Comparison of ENCODE assay signal across 9 mouse cellular contexts in genomic region chr7:29211013-29211412, GRCm38 (mm10). TPM values are rescaled to one million over a fixed set of nuclear protein-coding genes. Genes with fewer than 3 reads are reported as not detected.
DNase-seq lines count a peak whose midpoint lies in the region; ATAC-seq and TF ChIP-seq lines count a peak whose summit lies in the region.
"Not testable (repeated sequence)": the region's sequence is repeated elsewhere in the genome, so short reads cannot be mapped to it uniquely, and the experiment has no call there.
"Had no signal": no experiment of that assay in that cellular context is flagged by ENCODE, and none has a peak within 500 bp of the region (broad histone marks: within the 10 kb centered on the region; RNA-seq: fewer than 3 reads in every experiment).

No protein-coding gene starts in this region.

- peak overlapping the region; percentile 83 for H3K27ac ChIP-seq in brown adipose tissue, adult 24 weeks (replicated peaks; ENCODE audit: low read depth, low read length)
- H3K27ac ChIP-seq in forebrain, embryonic 14.5 days (ENCODE audit: low read depth, low read length); midbrain, postnatal 0 days (ENCODE audit: low read depth, low read length): not testable (repeated sequence)
- peak overlapping the region; percentile 86 for H3K27ac ChIP-seq in kidney, postnatal 0 days
- peak overlapping the region; percentile 71; the same call in 1 of the 2 replicates for H3K27ac ChIP-seq in liver, embryonic 16.5 days (ENCODE audit: low read length)
- peak overlapping the region; percentile 63; the same call in 1 of the 2 replicates for H3K27ac ChIP-seq in stomach, embryonic 14.5 days (ENCODE audit: low read length)

- H3K4me1 ChIP-seq in brown adipose tissue, adult 24 weeks (ENCODE audit: control insufficient read depth, insufficient read depth, insufficient read length, low read length); forebrain, embryonic 14.5 days (ENCODE audit: control insufficient read depth, insufficient read depth, low read length); kidney, postnatal 0 days (replicated peaks; ENCODE audit: insufficient read depth, low read length); liver, embryonic 16.5 days (ENCODE audit: control insufficient read depth, low read depth, low read length); midbrain, postnatal 0 days (ENCODE audit: insufficient read depth, low read length); stomach, embryonic 14.5 days (ENCODE audit: control insufficient read depth, insufficient read depth, low read length): not testable (repeated sequence)

- not testable (repeated sequence) for ATAC-seq in forebrain, embryonic 14.5 days; midbrain, postnatal 0 days (ENCODE audit: low FRiP score); stomach, embryonic 14.5 days (ENCODE audit: insufficient number of reproducible peaks, insufficient read depth, low FRiP score, low read depth)
- peak; percentile 47 for ATAC-seq in kidney, postnatal 0 days (replicated peaks; ENCODE audit: low FRiP score, low read depth)
- peak; percentile 61 for ATAC-seq in liver, embryonic 16.5 days (ENCODE audit: low read depth)

- peak overlapping the region; percentile 68 for H3K4me3 ChIP-seq in brown adipose tissue, adult 24 weeks (ENCODE audit: insufficient read depth, low read depth, low read length)
- peak overlapping the region; percentile 21 for H3K4me3 ChIP-seq in forebrain, embryonic 14.5 days (ENCODE audit: low read depth, low read length)
- peak overlapping the region; percentile 33 for H3K4me3 ChIP-seq in kidney, postnatal 0 days (replicated peaks; ENCODE audit: low read depth, low read length)
- peak overlapping the region; percentile 56 for H3K4me3 ChIP-seq in liver, embryonic 16.5 days (ENCODE audit: low read depth, low read length)
- peak overlapping the region; percentile 29; the same call in 1 of the 2 replicates for H3K4me3 ChIP-seq in midbrain, postnatal 0 days (ENCODE audit: low read depth, low read length)
- peak overlapping the region; percentile 35; the same call in 1 of the 2 replicates for H3K4me3 ChIP-seq in stomach, embryonic 14.5 days (ENCODE audit: low read depth, low read length)

- 33% methylated on average over 13 of the region's 15 CpGs for WGBS in forebrain, embryonic 14.5 days
- WGBS in kidney, postnatal 0 days = 18% methylated on average over 15 of the region's 15 CpGs
- 6% methylated on average over 15 of the region's 15 CpGs for WGBS in liver, embryonic 16.5 days (ENCODE audit: insufficient replicate concordance)
- 26% methylated on average over 15 of the region's 15 CpGs for WGBS in midbrain, postnatal 0 days
- WGBS in stomach, embryonic 14.5 days = 27% methylated on average over 15 of the region's 15 CpGs

- peak overlapping the region; percentile 44 for H3K4me2 ChIP-seq in forebrain, embryonic 14.5 days (ENCODE audit: low read length)
- H3K4me2 ChIP-seq in kidney, postnatal 0 days (ENCODE audit: low read length) = peak overlapping the region; percentile 52
- peak overlapping the region; percentile 72 for H3K4me2 ChIP-seq in liver, embryonic 16.5 days (ENCODE audit: low read depth, low read length)
- H3K4me2 ChIP-seq in midbrain, postnatal 0 days (ENCODE audit: low read depth, low read length, poor library complexity, severe bottlenecking) = peak overlapping the region; percentile 52
- peak overlapping the region; percentile 55; the same call in 1 of the 2 replicates for H3K4me2 ChIP-seq in stomach, embryonic 14.5 days (replicated peaks; ENCODE audit: low read depth, low read length)

- DNase-seq in A20 (ENCODE audit: low read depth, low spot score) = peak; percentile 85
- DNase-seq in forebrain, embryonic 14.5 days (ENCODE audit: low spot score); midbrain, postnatal 0 days (ENCODE audit: low spot score): not testable (repeated sequence)
- DNase-seq in heart, postnatal 25 days (ENCODE audit: low spot score) = peak; percentile 16
- DNase-seq in kidney, postnatal 0 days (ENCODE audit: low spot score) = peak; percentile 77

- H3K9ac ChIP-seq in forebrain, embryonic 14.5 days (ENCODE audit: low read length); kidney, postnatal 0 days (ENCODE audit: low read depth, low read length); liver, embryonic 16.5 days (ENCODE audit: low read depth, low read length); midbrain, postnatal 0 days (replicated peaks; ENCODE audit: low read length, poor library complexity, severe bottlenecking); stomach, embryonic 14.5 days (replicated peaks; ENCODE audit: low read depth, low read length): not testable (repeated sequence)

- H3K36me3 ChIP-seq in forebrain, embryonic 14.5 days (ENCODE audit: control insufficient read depth, insufficient read depth, low read length); kidney, postnatal 0 days (ENCODE audit: insufficient read depth, low read length); liver, embryonic 16.5 days (ENCODE audit: control insufficient read depth, insufficient read depth); midbrain, postnatal 0 days (ENCODE audit: insufficient read depth, low read length); stomach, embryonic 14.5 days (ENCODE audit: control insufficient read depth, insufficient read depth, low read length): not testable (repeated sequence)

- TF ChIP-seq CTCF in kidney, postnatal 0 days (IDR thresholded peaks at IDR 0.05; ENCODE audit: low read depth); midbrain, postnatal 0 days (IDR thresholded peaks at IDR 0.05): not testable (repeated sequence)

- H3K9me3 ChIP-seq in forebrain, embryonic 14.5 days (replicated peaks; ENCODE audit: control insufficient read depth, low read length); kidney, postnatal 0 days (replicated peaks; ENCODE audit: low read length); liver, embryonic 16.5 days (replicated peaks; ENCODE audit: control insufficient read depth, low read length); midbrain, postnatal 0 days (ENCODE audit: low read length); stomach, embryonic 14.5 days (ENCODE audit: control insufficient read depth, low read depth, low read length): not testable (repeated sequence)

- not testable (repeated sequence) for H3K27me3 ChIP-seq in forebrain, embryonic 14.5 days (replicated peaks; ENCODE audit: control insufficient read depth, insufficient read depth, low read length); kidney, postnatal 0 days (ENCODE audit: insufficient read depth, low read length); liver, embryonic 16.5 days (ENCODE audit: control insufficient read depth, insufficient read depth, low read depth, low read length); midbrain, postnatal 0 days (ENCODE audit: insufficient read depth, low read length); stomach, embryonic 14.5 days (ENCODE audit: control insufficient read depth, insufficient read depth, low read length)

- intact Hi-C loops in heart, postnatal 25 days (cut with DNase I) = not testable (repeated sequence)

RNA-seq across cellular contexts. Expression of gene Catsperg1, which starts 2.8 kb away (rescaled TPM):
- polyA plus RNA-seq in brown adipose tissue, adult 24 weeks (2012; ENCODE audit: insufficient read depth, insufficient read length, missing spikeins) = 0.58 TPM in 1 of 2 replicates, not detected in the other
- polyA plus RNA-seq in forebrain, embryonic 14.5 days (2014; fragmentation: Nextera tagmentation; extraction: Ambion mirVana) = 0.85 and 1.6 TPM in 2 replicates
- under 1 TPM; 0.16 to 0.34 TPM for total RNA-seq in heart, postnatal 25 days (2021)
- polyA plus RNA-seq in kidney, postnatal 0 days (2015; fragmentation: Nextera tagmentation; extraction: Ambion mirVana) = 0.51 and 0.53 TPM in 2 replicates
- polyA plus RNA-seq in liver, embryonic 16.5 days (2015; fragmentation: Nextera tagmentation; extraction: Ambion mirVana) = 0.15 and 0.35 TPM in 2 replicates
- total RNA-seq in midbrain, postnatal 0 days (2014; rRNA removed) = 3.2 and 4.3 TPM in 2 replicates
- polyA plus RNA-seq in midbrain, postnatal 0 days (2015; fragmentation: Nextera tagmentation; extraction: Ambion mirVana) = 2.9 and 3.7 TPM in 2 replicates
- 0.64 and 1.6 TPM in 2 replicates for polyA plus RNA-seq in stomach, embryonic 14.5 days (2014; fragmentation: Nextera tagmentation; extraction: Ambion mirVana)
- polyA plus RNA-seq: C2C12 had no signal

RNA-seq across cellular contexts. Expression of gene Kcnk6, which starts 21.3 kb away (rescaled TPM):
- polyA plus RNA-seq in brown adipose tissue, adult 24 weeks (2012; ENCODE audit: insufficient read depth, insufficient read length, missing spikeins) = 1.3 and 1.6 TPM in 2 replicates
- 0.22 and 0.46 TPM in 2 replicates for polyA plus RNA-seq in forebrain, embryonic 14.5 days (2014; fragmentation: Nextera tagmentation; extraction: Ambion mirVana)
- total RNA-seq in heart, postnatal 25 days (2021) = 1 to 10 TPM; 2.4 to 2.5 TPM
- polyA plus RNA-seq in kidney, postnatal 0 days (2015; fragmentation: Nextera tagmentation; extraction: Ambion mirVana) = 0.87 and 0.88 TPM in 2 replicates
- polyA plus RNA-seq in liver, embryonic 16.5 days (2015; fragmentation: Nextera tagmentation; extraction: Ambion mirVana) = 1.4 and 1.5 TPM in 2 replicates
- total RNA-seq in midbrain, postnatal 0 days (2014; rRNA removed) = 1.7 and 1.8 TPM in 2 replicates
- polyA plus RNA-seq in midbrain, postnatal 0 days (2015; fragmentation: Nextera tagmentation; extraction: Ambion mirVana) = 2.2 and 2.4 TPM in 2 replicates
- 0.73 and 0.98 TPM in 2 replicates for polyA plus RNA-seq in stomach, embryonic 14.5 days (2014; fragmentation: Nextera tagmentation; extraction: Ambion mirVana)

RNA-seq across cellular contexts. Expression of gene Yif1b, which starts 27.1 kb away (rescaled TPM):
- 72.2 and 79.7 TPM in 2 replicates for polyA plus RNA-seq in brown adipose tissue, adult 24 weeks (2012; ENCODE audit: insufficient read depth, insufficient read length, missing spikeins)
- polyA plus RNA-seq in forebrain, embryonic 14.5 days (2014; fragmentation: Nextera tagmentation; extraction: Ambion mirVana) = 88.2 and 96.2 TPM in 2 replicates
- 10 to 100 TPM; 75.2 to 78.9 TPM for total RNA-seq in heart, postnatal 25 days (2021)
- polyA plus RNA-seq in kidney, postnatal 0 days (2015; fragmentation: Nextera tagmentation; extraction: Ambion mirVana) = 121 and 131 TPM in 2 replicates
- 40.3 and 43.0 TPM in 2 replicates for polyA plus RNA-seq in liver, embryonic 16.5 days (2015; fragmentation: Nextera tagmentation; extraction: Ambion mirVana)
- total RNA-seq in midbrain, postnatal 0 days (2014; rRNA removed) = 121 and 127 TPM in 2 replicates
- polyA plus RNA-seq in midbrain, postnatal 0 days (2015; fragmentation: Nextera tagmentation; extraction: Ambion mirVana) = 122 and 140 TPM in 2 replicates
- 93.4 and 100.0 TPM in 2 replicates for polyA plus RNA-seq in stomach, embryonic 14.5 days (2014; fragmentation: Nextera tagmentation; extraction: Ambion mirVana)

RNA-seq across cellular contexts. Expression of gene Psmd8, which starts 30.5 kb away (rescaled TPM):
- 302 and 383 TPM in 2 replicates for polyA plus RNA-seq in brown adipose tissue, adult 24 weeks (2012; ENCODE audit: insufficient read depth, insufficient read length, missing spikeins)
- 337 and 364 TPM in 2 replicates for polyA plus RNA-seq in forebrain, embryonic 14.5 days (2014; fragmentation: Nextera tagmentation; extraction: Ambion mirVana)
- 100 to 1,000 TPM; 118 to 125 TPM for total RNA-seq in heart, postnatal 25 days (2021)
- 296 and 298 TPM in 2 replicates for polyA plus RNA-seq in kidney, postnatal 0 days (2015; fragmentation: Nextera tagmentation; extraction: Ambion mirVana)
- polyA plus RNA-seq in liver, embryonic 16.5 days (2015; fragmentation: Nextera tagmentation; extraction: Ambion mirVana) = 106 and 111 TPM in 2 replicates
- 289 and 329 TPM in 2 replicates for total RNA-seq in midbrain, postnatal 0 days (2014; rRNA removed)
- 286 and 292 TPM in 2 replicates for polyA plus RNA-seq in midbrain, postnatal 0 days (2015; fragmentation: Nextera tagmentation; extraction: Ambion mirVana)
- 264 and 268 TPM in 2 replicates for polyA plus RNA-seq in stomach, embryonic 14.5 days (2014; fragmentation: Nextera tagmentation; extraction: Ambion mirVana)

RNA-seq across cellular contexts. Expression of gene 2200002D01Rik, which starts 37.3 kb away (rescaled TPM):
- polyA plus RNA-seq in brown adipose tissue, adult 24 weeks (2012; ENCODE audit: insufficient read depth, insufficient read length, missing spikeins) = 2.5 TPM in 1 of 2 replicates, not detected in the other
- polyA plus RNA-seq in forebrain, embryonic 14.5 days (2014; fragmentation: Nextera tagmentation; extraction: Ambion mirVana) = 0.37 and 1.2 TPM in 2 replicates
- total RNA-seq in heart, postnatal 25 days (2021) = 1 to 10 TPM in 1 of 2 experiments, under 1 TPM in 1; 0.73 to 3.7 TPM
- polyA plus RNA-seq in kidney, postnatal 0 days (2015; fragmentation: Nextera tagmentation; extraction: Ambion mirVana) = 23.7 and 24.1 TPM in 2 replicates
- polyA plus RNA-seq in liver, embryonic 16.5 days (2015; fragmentation: Nextera tagmentation; extraction: Ambion mirVana) = 5.3 and 5.8 TPM in 2 replicates
- 0.52 TPM in 1 of 2 replicates, not detected in the other for total RNA-seq in midbrain, postnatal 0 days (2014; rRNA removed)
- 1.2 and 2.0 TPM in 2 replicates for polyA plus RNA-seq in midbrain, postnatal 0 days (2015; fragmentation: Nextera tagmentation; extraction: Ambion mirVana)
- polyA plus RNA-seq in stomach, embryonic 14.5 days (2014; fragmentation: Nextera tagmentation; extraction: Ambion mirVana) = 35.0 and 36.6 TPM in 2 replicates
